Mouse (Mus musculus) left cerebral cortex, adult 11 months (tissue): ENCODE results near the gene Usp9x.

ENCODE experiments used
- DNase-seq: peaks from one replicate; pipeline ENCODE4 v3.0.0; 2022; ENCODE audit warnings: low spot score

Usp9x gene

GRCm38 (mm10) chrX:13072461-13072982 is 1.2 kb downstream of the Usp9x start:
- DNase-seq = peak; percentile 47

- no peak for DNase-seq
Measured at GRCm38 (mm10) chrX:13085621-13086020, 14.3 kb downstream of the Usp9x start.

- no peak for DNase-seq
Measured at GRCm38 (mm10) chrX:13096985-13097384, 25.7 kb downstream of the Usp9x start.

GRCm38 (mm10) chrX:13206514-13206913 is 135.2 kb downstream of the Usp9x start:
- DNase-seq = no peak

GRCm38 (mm10) chrX:13207512-13208341 is 136.4 kb downstream of the Usp9x start:
- peak; percentile 58 for DNase-seq

- no peak for DNase-seq
Measured at GRCm38 (mm10) chrX:13208404-13208803, 137.1 kb downstream of the Usp9x start.

GRCm38 (mm10) chrX:13214275-13214674 is 143.0 kb downstream of the Usp9x start:
- no peak for DNase-seq
